Mouse (Mus musculus) neural tube, embryonic 15.5 days (tissue): Measurements from ENCODE around the gene Nedd4. TPM values are rescaled to one million over a fixed set of nuclear protein-coding genes. Genes with fewer than 3 reads are reported as not detected.

ENCODE experiments used
- ATAC-seq: fragments of 200-750 bp; cut with Nextera tagmentation; 2 replicates; pipeline ENCODE4 v1.8.0; 2017; ENCODE audit warnings: mild to moderate bottlenecking, moderate TSS enrichment, moderate library complexity; ENCODE audit not compliant: low FRiP score
- H3K27ac ChIP-seq: fragments of 300-500 bp; sonication (generic); replicated peaks from 2 replicates; pipeline ENCODE4 v1.5.1; 2015; ENCODE audit warnings: mild to moderate bottlenecking, inconsistent platforms
- H3K27me3 ChIP-seq: fragments of 300-500 bp; sonication (generic); replicated peaks from 2 replicates; pipeline ENCODE4 v1.6.1; 2015; ENCODE audit warnings: inconsistent platforms
- H3K36me3 ChIP-seq: fragments of 300-500 bp; sonication (generic); 2 replicates; pipeline ENCODE4 v1.6.1; 2015; ENCODE audit warnings: inconsistent platforms
- H3K4me1 ChIP-seq: fragments of 300-500 bp; sonication (generic); 2 replicates; pipeline ENCODE4 v1.6.1; 2015; ENCODE audit warnings: inconsistent platforms
- H3K4me2 ChIP-seq: fragments of 300-500 bp; sonication (generic); 2 replicates; pipeline ENCODE4 v1.6.1; 2015; ENCODE audit warnings: inconsistent platforms, mild to moderate bottlenecking, moderate library complexity
- H3K4me3 ChIP-seq: fragments of 300-500 bp; sonication (generic); replicated peaks from 2 replicates; pipeline ENCODE4 v1.5.1; 2015; ENCODE audit warnings: mild to moderate bottlenecking, inconsistent platforms
- H3K9ac ChIP-seq: fragments of 300-500 bp; sonication (generic); replicated peaks from 2 replicates; pipeline ENCODE4 v1.6.1; 2015; ENCODE audit warnings: mild to moderate bottlenecking, inconsistent platforms
- H3K9me3 ChIP-seq: fragments of 300-500 bp; sonication (generic); replicated peaks from 2 replicates; pipeline ENCODE4 v1.6.1; 2016; ENCODE audit warnings: inconsistent platforms
- WGBS: fragments of 180-500 bp; shearing (Covaris S2); methylation state at CpG from one replicate; pipeline ENCODE4 v1.1.7; 2015; ENCODE audit warnings: mixed read lengths; 5-methylcytosine and 5-hydroxymethylcytosine counted together
- polyA plus RNA-seq: library from polyadenylated mRNA; unstranded; fragments of >200 nt; fragmentation: Nextera tagmentation; extraction: Ambion mirVana; gene quantifications from 2 replicates; pipeline ENCODE4 v1.2.1, GENCODE M21; 2015

Gene Nedd4
- polyA plus RNA-seq, result 375 and 397 TPM in 2 replicates

DNA sequence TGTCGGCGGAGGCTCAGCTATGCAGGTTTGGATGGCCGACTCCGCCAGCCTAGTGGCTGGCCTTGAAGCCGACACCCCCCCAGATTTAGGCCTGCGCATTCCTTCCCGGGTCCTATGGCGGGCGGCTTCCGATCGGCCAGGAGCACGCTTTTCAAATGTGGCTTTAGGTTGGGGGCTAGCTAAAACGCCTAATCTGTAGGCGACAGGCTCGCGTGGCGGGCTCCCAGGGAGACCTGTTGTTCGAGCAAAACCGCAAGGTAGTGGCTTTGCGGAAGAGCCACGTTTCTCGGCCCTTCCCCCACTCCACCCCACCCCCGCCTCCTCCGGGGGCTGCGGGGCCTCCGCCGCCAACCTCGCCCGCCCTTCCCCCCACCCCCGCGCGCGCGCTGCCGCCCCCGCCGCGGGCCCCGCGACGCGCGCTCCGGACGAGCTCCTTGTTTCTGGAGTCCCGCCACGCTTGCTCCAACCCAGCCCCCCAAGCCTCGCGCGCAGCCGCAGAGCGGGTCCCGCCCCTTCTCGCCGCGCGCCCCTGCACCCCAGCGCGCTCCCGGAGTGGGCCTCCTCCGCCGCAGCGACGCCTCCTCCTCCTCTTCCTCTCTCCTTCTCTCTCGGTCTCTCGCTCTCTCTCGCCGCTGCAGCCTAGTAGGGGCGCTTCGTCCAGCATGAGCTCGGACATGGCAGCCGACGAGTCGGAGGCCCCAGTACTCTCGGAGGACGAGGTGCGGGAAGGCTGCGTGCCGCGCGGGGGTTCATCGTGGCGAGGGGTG, at the start of gene Nedd4:
Nedd4 (plus strand) TSS at position 452 of the 767 bp plus-strand sequence.
- peak within 1 kb of the TSS; percentile 97 for H3K4me3 ChIP-seq
- no peaks in the 10 kb centered on the region for H3K27me3 ChIP-seq
- no peaks in the 10 kb centered on the region for H3K9me3 ChIP-seq
- peak within 1 kb of the TSS; percentile 64 for H3K4me2 ChIP-seq
- H3K4me1 ChIP-seq, result peaks cover 37% of the 10 kb centered on the region
- WGBS, result under 1% methylated on average over 66 of the region's 83 CpGs
- H3K27ac ChIP-seq, result peak within 1 kb of the TSS; percentile 99
- peaks cover 7% of the 10 kb centered on the region; the same call in 1 of the 2 replicates for H3K36me3 ChIP-seq
- H3K9ac ChIP-seq, result peak within 1 kb of the TSS; percentile 99
- ATAC-seq, result peak; percentile 94

DNA sequence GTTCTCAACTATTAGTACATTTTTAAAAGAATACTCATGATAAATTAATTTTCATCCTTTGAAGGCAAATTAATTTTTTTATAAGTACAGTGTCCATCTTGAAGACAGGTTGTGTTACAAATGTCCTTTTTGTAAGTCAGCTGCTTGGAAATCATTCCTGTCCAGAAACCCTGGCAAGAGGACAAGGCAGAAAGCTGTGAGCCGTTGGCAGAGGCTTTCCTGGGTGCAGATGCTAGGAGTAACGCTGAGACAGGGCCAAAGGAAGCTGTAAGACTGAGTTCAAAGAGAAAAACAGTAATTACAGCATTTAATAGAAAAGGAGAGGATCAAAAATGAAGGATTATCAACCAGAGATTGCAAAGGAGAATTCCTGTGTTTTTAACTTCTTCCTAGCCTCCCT, 48.3 kb upstream of the Nedd4 start:
- H3K4me3 ChIP-seq, result no peak overlapping the region
- H3K27ac ChIP-seq, result no peak overlapping the region
- H3K4me1 ChIP-seq, result no peaks in the 10 kb centered on the region
- ATAC-seq, result no peak
- H3K9me3 ChIP-seq, result no peaks in the 10 kb centered on the region
- peaks cover 38% of the 10 kb centered on the region for H3K36me3 ChIP-seq
- no peak overlapping the region for H3K9ac ChIP-seq
- H3K4me2 ChIP-seq, result no peak overlapping the region
- no peaks in the 10 kb centered on the region for H3K27me3 ChIP-seq
- WGBS, result 73% methylated on average over 2 of the region's 2 CpGs

DNA sequence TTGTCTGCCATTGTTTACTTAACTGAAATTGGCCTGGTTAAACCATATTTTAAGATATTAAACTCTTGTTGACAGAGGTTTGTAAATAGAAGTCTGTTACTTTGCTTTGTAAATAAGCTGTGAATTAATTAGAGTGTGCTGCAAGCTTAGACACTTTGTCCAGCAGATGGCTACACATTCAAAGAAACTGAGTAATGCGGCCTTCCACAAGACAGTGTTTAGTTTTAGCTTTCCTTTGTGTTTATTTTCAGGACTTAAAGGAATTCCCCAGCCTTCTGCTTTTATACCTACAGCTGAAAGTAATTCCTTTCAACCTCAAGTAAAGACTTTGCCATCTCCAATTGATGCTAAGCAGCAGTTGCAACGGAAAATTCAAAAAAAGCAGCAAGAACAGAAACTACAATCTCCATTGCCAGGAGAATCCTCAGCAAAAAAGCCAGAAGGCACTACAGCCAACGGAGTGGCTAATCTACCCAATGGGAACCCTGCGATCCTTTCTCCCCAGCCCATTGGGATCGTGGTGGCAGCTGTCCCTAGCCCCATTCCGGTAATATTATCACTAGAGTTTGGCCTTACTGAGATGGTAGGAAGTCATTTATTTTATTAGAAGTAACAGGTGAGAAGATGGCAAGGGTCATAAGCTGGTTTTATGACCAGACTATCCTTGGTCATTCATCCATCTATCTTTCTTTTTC, 47.2 kb upstream of the Nedd4 start:
- 61% methylated on average over 6 of the region's 6 CpGs for WGBS
- Histone ChIP-seq H3K27me3 (no peaks in the 10 kb centered on the region), H3K9ac (no peak overlapping the region), H3K36me3 (peaks cover 45% of the 10 kb centered on the region), H3K27ac (peak overlapping the region; percentile 48; the same call in 1 of the 2 replicates), H3K4me1 (no peaks in the 10 kb centered on the region), H3K4me2 (no peak overlapping the region), H3K9me3 (no peaks in the 10 kb centered on the region), H3K4me3 (no peak overlapping the region)
- ATAC-seq, result no peak

DNA sequence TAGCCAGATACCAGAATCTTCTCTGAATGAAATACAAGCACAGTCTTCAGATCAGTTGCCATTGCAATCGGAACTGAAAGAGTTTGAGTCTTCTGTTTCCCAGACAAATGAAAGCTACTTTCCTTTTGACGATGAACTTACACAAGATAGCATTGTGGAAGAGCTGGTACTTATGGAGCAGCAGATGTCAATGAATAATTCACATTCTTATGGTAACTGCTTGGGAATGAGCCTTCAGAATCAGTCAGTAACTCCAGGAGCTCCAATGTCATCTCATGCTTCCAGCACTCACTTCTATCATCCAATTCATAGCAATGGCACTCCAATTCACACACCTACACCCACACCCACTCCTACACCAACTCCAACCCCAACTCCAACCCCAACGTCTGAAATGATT, 44.1 kb upstream of the Nedd4 start:
- H3K4me1 ChIP-seq, result no peaks in the 10 kb centered on the region
- no peak overlapping the region for H3K4me3 ChIP-seq
- H3K9ac ChIP-seq, result no peak overlapping the region
- H3K27ac ChIP-seq, result no peak overlapping the region
- H3K4me2 ChIP-seq, result no peak overlapping the region
- no peak for ATAC-seq
- no peaks in the 10 kb centered on the region for H3K9me3 ChIP-seq
- peaks cover 41% of the 10 kb centered on the region for H3K36me3 ChIP-seq
- no peaks in the 10 kb centered on the region for H3K27me3 ChIP-seq
- 85% methylated on average over 3 of the region's 3 CpGs for WGBS

DNA sequence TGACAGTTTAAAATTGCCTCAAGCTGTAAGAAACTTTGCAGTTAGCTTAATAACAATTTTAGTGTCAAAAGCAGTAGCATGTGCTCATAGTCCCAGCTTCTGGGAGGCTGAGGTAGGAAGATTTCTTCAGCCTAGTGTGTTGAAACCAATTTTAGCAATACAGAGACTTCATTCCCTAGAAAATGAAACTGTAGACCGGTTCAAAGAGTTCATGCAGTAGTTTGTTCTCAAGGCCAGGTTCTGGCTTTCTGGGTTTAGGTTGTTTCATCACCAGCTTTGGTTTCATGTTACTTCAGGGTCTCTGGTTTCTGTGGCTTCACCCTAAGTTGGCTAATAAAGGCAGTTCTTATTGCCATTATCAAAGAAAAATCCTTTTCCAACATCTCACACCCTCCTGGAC, 38.5 kb upstream of the Nedd4 start:
- no peak overlapping the region for H3K27ac ChIP-seq
- H3K9me3 ChIP-seq, result no peaks in the 10 kb centered on the region
- ATAC-seq, result no peak
- peaks cover 7% of the 10 kb centered on the region for H3K4me1 ChIP-seq
- H3K4me3 ChIP-seq, result no peak overlapping the region
- no peak overlapping the region for H3K9ac ChIP-seq
- H3K27me3 ChIP-seq, result no peaks in the 10 kb centered on the region
- H3K4me2 ChIP-seq, result no peak overlapping the region
- H3K36me3 ChIP-seq, result peaks cover 20% of the 10 kb centered on the region
- WGBS, result 98% methylated on average over 1 of the region's 1 CpGs

DNA sequence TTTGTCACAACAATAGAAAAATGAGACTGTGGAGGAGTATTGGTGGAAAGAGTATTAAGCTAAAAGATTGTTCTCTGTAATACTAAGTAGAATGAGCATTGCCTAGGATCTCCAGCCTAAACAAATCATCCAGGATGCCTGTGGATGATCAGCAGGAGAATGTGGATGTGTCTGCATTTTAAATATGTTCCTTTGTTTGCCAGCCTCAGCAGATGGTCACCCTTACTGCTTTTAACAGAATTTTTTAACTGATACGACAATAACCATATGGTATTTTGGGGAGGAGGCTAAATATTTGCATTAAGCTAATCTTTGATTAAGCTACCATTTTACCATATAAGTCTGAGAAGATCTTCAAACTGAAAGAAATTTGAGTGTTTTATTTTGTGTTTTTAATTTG, 34.5 kb upstream of the Nedd4 start:
- ATAC-seq, result no peak
- Histone ChIP-seq H3K27ac (no peak overlapping the region), H3K4me3 (no peak overlapping the region), H3K27me3 (no peaks in the 10 kb centered on the region), H3K9ac (no peak overlapping the region), H3K4me2 (no peak overlapping the region), H3K4me1 (peaks cover 10% of the 10 kb centered on the region), H3K36me3 (peaks cover 7% of the 10 kb centered on the region; the same call in 1 of the 2 replicates), H3K9me3 (no peaks in the 10 kb centered on the region)
- WGBS, result 29% methylated on average over 1 of the region's 1 CpGs

GRCm38 (mm10) chr9:72628591-72628990, 33.6 kb upstream of the Nedd4 start:
- Histone ChIP-seq H3K4me3 (no peak overlapping the region), H3K27ac (peak overlapping the region; percentile 28; the same call in 1 of the 2 replicates), H3K4me2 (no peak overlapping the region), H3K4me1 (peaks cover 10% of the 10 kb centered on the region), H3K9me3 (no peaks in the 10 kb centered on the region), H3K36me3 (no peaks in the 10 kb centered on the region), H3K9ac (no peak overlapping the region), H3K27me3 (no peaks in the 10 kb centered on the region)
- whole genome bisulfite sequencing, result 14% methylated on average over 2 of the region's 2 CpGs
- ATAC-seq, result no peak; the same call in 1 of the 2 replicates

- H3K36me3 ChIP-seq, result no peaks in the 10 kb centered on the region
- 78% methylated on average over 1 of the region's 1 CpGs for WGBS
- no peaks in the 10 kb centered on the region for H3K9me3 ChIP-seq
- H3K27ac ChIP-seq, result no peak overlapping the region
- ATAC-seq, result no peak
- H3K27me3 ChIP-seq, result no peaks in the 10 kb centered on the region
- no peak overlapping the region for H3K4me2 ChIP-seq
- no peak overlapping the region for H3K9ac ChIP-seq
- H3K4me1 ChIP-seq, result peaks cover 10% of the 10 kb centered on the region
- no peak overlapping the region for H3K4me3 ChIP-seq
Measured at GRCm38 (mm10) chr9:72632198-72632597, 29.9 kb upstream of the Nedd4 start.

- ATAC-seq, result no peak
- Histone ChIP-seq H3K27ac (no peak overlapping the region), H3K36me3 (no peaks in the 10 kb centered on the region), H3K9me3 (no peaks in the 10 kb centered on the region), H3K4me1 (peaks cover 13% of the 10 kb centered on the region), H3K4me3 (no peak overlapping the region), H3K9ac (no peak overlapping the region), H3K4me2 (no peak overlapping the region), H3K27me3 (no peaks in the 10 kb centered on the region)
Measured at GRCm38 (mm10) chr9:72635134-72635533, 27.0 kb upstream of the Nedd4 start.

GRCm38 (mm10) chr9:72636547-72636946, 25.6 kb upstream of the Nedd4 start:
- WGBS, result 89% methylated on average over 7 of the region's 7 CpGs
- no peak for ATAC-seq

GRCm38 (mm10) chr9:72637243-72637642, 24.9 kb upstream of the Nedd4 start:
- no peak for ATAC-seq
- no peaks in the 10 kb centered on the region for H3K27me3 ChIP-seq
- 85% methylated on average over 8 of the region's 8 CpGs for WGBS

More at GRCm38 (mm10) chr9:72636547-72636946, 25.6 kb upstream of the Nedd4 start:
- Histone ChIP-seq H3K36me3 (no peaks in the 10 kb centered on the region), H3K9ac (no peak overlapping the region), H3K27ac (no peak overlapping the region), H3K4me3 (no peak overlapping the region), H3K9me3 (no peaks in the 10 kb centered on the region), H3K4me1 (peaks cover 25% of the 10 kb centered on the region), H3K27me3 (no peaks in the 10 kb centered on the region), H3K4me2 (no peak overlapping the region)

More at GRCm38 (mm10) chr9:72637243-72637642, 24.9 kb upstream of the Nedd4 start:
- Histone ChIP-seq H3K9ac (no peak overlapping the region), H3K4me2 (no peak overlapping the region), H3K27ac (no peak overlapping the region), H3K4me1 (peaks cover 25% of the 10 kb centered on the region), H3K4me3 (no peak overlapping the region), H3K36me3 (no peaks in the 10 kb centered on the region), H3K9me3 (no peaks in the 10 kb centered on the region)
